Mouse (Mus musculus) kidney, adult 11 months (tissue): ENCODE measurements around the gene Macrod1.
"Not testable (repeated sequence)": the region's sequence is repeated elsewhere in the genome, so short reads cannot be mapped to it uniquely, and the experiment has no call there.

Source experiments
- DNase-seq: peaks from one replicate; pipeline ENCODE4 v3.0.0; 2022

Gene Macrod1

GRCm38 (mm10) chr19:7056248-7057087, at the start of gene Macrod1:
TSS of gene Macrod1 (plus strand) at chr19:7056810.
- DNase-seq = peak; percentile 89

DNA sequence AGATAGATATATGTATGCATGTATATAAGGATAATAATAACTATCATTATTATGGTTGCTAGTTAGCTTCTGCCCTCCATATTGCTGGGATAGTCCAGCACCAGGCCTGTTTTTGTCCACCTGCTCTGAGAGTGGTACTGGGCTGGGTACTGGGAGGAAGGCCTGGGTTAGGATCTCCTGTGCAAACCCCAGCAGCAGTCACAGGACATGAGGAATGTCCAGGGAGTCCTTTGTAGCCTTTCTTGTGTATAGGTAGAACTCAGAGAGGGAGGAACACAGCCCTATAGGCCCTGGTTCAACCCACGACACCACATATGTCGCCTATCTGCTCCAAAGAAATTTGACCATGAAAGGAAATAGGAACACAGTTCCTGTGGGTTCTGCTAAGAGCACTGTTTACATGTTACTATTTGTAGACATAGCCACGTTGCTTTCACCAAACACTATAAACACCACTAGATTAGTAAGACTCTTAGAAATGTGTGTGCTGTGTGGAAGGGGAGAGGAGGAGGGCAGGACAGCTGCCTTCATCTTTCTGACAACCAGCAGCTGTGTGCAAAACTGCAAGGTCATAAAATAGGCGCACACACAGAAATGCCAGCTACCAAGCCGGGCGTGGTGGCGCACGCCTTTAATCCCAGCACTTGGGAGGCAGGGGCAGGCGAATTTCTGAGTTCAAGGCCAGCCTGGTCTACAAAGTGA, 49.6 kb upstream of the Macrod1 start:
- no peak for DNase-seq

DNA sequence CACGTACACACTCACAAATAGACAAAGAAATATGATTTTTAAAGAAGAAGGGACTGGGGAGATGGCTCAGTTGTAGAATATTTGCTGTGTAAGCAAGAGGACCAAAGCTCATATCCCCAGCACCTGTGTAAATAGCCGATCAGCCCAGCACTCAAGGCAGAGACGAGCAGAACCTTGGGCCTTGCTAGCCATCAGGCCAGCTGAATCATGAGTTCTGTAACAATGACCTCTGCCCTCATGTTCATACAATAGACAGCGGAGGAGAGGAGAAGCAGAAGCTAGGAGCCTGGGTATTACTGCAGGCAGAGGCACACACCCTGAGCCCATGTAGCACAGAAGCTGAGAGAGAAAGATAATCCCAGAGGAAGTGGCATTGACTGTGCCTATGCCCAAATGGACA, 44.2 kb upstream of the Macrod1 start:
- no peak for DNase-seq

DNA sequence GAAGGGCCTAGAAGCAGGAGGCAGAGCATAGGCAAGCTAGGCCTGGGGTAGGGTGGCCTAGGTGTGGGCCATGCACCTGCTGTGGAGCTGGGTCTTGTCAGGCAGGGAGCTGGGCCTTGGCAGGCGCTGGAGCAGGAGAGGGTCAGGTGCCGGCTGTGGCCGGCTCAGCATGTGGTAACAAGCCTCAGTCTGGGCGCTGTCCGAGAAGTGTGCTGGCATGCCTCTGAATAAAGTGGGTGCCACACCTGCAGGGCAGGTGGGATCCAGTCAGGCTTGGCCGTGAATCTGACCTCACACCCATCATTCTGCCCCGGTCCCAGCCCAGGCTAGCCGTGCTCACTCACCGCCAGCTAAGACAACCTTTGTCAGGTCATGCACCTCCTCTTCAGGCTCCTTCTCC, 42.6 kb upstream of the Macrod1 start:
- DNase-seq = no peak

DNA sequence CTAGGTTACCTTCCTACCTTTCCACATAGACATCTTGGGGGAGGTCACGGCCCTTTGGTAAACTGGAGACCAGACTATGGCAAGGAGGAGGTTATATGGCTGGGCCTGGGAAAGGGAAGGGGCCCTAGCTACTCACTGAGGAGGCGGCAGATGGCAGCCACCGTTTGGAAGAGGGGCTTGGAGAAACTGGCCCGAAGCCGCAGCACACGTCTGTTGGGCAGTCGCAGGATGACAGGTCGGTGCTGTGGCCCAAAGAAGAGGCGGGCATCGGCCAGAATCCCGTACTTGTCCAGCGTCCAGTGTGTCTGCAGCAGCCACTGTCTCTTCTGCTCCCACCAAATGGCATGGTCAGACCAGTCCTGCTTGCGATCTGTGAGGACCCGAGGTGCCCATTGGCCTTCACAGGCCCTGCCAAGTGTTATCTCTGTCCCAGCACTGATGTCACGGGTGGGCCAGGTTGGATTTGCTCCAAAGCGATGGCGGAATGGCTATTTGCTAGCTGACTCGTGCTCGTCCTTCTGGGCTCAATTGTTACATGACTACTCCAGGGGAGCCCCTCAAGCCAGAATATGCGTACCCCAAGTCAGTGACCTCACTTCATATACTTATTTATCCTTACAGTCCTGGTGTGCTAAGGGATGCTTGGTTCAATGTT, 42.0 kb upstream of the Macrod1 start:
- no peak for DNase-seq

DNA sequence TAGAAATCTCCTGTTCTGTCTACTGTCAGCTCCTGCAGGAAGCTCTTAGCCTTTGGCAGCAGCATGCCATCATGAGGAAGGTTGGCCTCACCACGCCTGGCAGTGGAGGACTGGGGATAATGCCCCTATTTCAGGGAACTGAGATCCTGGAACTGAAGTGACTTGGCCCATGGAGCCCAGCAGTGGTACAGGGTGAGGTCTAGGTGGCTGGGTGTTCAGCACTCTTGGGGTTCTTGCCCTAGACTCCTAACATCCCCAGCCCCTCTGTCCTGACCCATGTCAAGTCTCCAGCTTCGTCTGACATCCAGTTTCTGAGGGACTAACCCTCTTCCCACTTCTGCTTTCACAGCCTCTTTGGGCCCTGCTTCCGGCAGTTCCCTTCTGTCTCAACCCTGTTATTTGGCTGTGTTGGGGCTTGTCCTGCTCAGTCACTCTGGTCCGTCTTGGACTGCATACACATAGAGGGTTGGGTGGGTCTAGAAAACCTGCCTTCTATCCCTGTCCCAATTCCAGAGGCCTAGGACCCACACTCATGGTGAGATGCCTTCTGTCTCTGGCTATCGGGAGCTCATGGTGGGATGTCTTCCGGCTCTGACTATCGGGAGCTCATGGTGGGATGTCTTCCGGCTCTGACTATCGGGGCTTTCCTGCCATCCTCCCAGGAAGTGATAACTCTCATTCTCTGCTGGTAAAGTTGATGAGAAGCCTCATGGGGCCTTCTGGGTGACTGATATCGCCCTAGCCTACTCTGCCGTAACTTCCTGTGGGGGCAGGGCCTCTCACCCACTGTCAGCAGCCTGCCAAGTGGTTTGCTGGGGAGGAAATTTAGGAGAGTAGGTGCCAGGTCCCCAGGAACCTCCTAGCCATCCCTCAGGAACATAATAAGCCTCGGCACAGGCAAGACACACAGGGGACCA, 38.8 kb upstream of the Macrod1 start:
- DNase-seq = no peak

- DNase-seq = no peak
These were observed 38.1 kb upstream of the Macrod1 start for GRCm38 (mm10) chr19:7018546-7018945.

- DNase-seq = no peak
These were observed 37.4 kb upstream of the Macrod1 start, which contains the start of gene Fermt3 for GRCm38 (mm10) chr19:7019191-7019590. TSS of gene Fermt3 (minus strand) at chr19:7019469.

- DNase-seq = peak; percentile 55
These were observed 36.4 kb upstream of the Macrod1 start for GRCm38 (mm10) chr19:7020224-7020641.

DNA sequence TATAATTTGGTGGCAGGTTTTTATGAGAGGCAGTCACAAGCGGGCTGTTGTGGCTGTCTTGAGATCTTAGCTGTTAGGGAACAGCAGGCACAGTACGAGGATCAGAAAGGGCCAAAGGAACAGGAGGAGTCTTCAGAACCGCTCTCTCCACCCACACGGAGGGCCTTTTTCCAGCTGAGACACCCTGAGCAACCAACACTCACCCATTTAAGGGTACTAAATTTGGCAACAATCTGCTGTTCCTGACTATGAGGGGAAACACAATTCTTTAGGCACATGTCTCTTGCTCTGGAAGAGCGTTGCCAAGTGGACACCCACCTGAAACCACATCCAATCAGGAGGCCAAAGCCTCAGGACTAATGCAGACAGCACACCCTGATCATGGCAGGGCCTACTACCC, 27.1 kb upstream of the Macrod1 start:
- no peak for DNase-seq

GRCm38 (mm10) chr19:7034006-7034405, 22.6 kb upstream of the Macrod1 start:
- no peak for DNase-seq

GRCm38 (mm10) chr19:7039088-7039720, 17.4 kb upstream of the Macrod1 start:
- DNase-seq = peak; percentile 51

DNA sequence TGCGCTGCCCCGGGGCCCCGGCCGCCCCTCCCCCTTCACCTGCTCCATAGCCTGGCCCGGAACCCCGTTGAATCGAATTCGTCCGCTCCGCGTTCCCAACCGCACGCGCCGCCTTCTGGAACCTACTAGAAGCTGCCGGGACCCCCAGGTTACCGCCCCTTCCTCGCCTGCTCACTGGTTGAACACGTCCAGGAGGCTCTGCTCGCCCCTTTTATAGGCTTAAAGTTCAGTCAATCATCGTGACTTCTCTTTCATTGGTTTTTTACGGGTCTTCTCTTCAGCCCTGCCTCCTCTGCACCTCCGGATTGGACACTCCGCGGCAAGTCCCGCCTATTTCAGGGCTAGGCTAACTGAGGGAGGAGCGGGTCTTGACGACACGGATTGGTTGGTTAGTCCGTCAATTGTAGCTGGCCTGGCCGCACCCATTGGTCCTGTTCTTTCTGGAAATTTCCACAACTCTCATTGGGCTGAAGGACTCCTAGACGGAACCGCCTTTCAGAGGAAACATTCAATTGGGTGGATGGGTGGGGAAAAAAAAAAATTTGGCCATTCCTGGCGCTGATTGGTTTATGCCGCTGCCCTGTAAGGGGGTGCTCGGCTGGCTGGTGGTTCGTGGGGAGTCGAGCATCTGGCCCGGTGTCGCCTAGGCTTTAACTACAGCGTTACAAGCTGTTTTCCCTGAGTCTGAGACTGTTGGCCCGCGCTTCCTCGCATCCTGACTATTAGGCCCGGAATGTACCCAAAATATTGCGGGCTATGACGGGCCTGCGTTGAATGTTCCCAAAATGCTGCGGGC, 16.6 kb upstream of the Macrod1 start, which contains the start of gene Stip1:
Gene Stip1 (minus strand): TSS at position 127 of the 796 bp plus-strand sequence.
- peak; percentile 100 for DNase-seq

DNA sequence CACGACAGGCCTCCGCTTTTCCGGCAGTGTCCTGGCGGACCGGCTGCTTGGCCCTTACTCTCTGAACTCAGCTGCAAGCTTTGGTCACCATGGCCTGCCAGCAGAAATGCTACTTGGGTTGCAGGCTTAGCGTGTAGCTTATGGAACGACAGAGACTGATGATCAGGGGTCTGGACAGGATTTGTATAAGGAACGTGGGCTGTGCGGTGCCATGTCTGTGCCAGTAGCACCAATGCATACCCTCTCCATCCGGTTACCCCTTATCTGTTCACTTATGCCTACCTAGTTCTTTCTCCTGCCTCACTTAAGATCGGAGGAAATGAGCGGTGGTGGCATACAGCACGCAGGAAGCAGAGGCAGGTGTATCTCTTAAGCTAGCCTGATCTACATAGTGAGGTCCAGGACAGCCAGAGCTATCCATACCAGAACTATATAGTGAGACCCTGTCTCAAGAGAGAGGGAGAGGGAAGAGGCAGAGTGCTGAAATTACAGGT, 15.9 kb upstream of the Macrod1 start:
- no peak for DNase-seq

DNA sequence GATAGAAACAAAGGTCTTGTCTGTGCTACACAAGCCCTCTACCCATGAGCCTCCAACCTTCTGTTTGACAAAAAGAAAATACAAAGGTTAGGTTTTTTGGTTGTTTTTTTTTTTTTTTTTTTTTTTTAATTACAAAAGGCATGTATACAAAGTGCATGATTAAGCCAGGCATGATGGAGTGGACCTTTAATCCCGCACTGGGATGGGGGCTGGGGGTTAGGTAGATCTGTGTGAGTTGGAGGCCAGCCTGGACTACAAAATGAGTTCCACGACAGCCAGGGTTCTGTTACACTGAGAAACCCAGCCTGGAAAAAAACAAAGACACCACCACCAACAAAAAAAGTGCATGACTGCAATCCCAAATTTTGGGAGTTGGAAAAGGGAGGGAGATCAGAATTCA, 15.4 kb upstream of the Macrod1 start:
- no peak for DNase-seq

DNA sequence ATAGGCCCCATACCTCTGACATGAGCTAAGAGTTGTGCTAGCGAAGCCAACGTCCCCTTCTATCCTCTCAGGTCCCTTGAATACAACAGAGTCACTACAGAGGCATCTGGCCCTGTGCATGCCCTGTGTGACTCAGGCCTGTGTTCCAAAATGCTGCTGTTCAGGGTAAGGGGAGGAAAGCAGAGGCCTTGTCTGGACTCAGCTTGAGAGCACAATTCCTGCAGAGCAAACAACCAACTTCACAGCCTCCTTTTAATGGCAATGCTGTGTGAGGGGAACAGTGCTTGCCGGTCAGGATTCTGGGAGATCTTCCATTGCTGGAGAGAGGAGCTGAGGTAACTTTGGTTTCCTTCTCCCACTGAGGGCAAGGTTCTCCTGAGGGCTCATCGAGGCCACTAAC, 12.3 kb upstream of the Macrod1 start:
- no peak for DNase-seq

- DNase-seq = no peak
These were observed 11.9 kb upstream of the Macrod1 start for GRCm38 (mm10) chr19:7044706-7045105.

- not testable (repeated sequence) for DNase-seq
These were observed 3.2 kb upstream of the Macrod1 start for GRCm38 (mm10) chr19:7053382-7053781.

DNA sequence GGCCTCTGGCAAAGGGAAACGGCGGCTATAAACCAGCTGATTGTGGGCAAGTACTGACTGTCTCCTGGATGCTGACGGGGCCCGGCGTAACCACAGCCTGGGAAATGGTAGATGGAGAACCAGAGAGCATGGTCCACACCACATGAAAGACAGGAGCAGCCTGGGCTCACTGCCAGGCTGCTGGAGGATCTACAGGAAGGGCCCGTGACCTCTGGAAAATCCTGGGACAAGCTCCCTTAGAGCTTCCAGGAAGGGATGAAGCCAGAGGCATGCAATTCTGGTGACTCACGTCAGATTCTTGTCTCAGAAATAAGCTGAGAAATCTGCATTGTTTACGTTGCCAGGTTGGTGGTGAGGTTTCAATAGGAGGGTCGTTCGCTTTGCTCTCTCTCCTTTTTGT, 1.8 kb upstream of the Macrod1 start:
- peak; percentile 44 for DNase-seq

- no peak for DNase-seq
These were observed 1.4 kb upstream of the Macrod1 start for GRCm38 (mm10) chr19:7055173-7055572.
